Mouse (Mus musculus): ENCODE data around the gene Pxt1. TPM values are rescaled to one million over a fixed set of nuclear protein-coding genes. Genes with fewer than 3 reads are reported as not detected.

Gene Pxt1
- polyA plus RNA-seq, 1 experiment = not detected

- H3ac ChIP-seq (ENCODE audit: control insufficient read depth, insufficient read length) = no peak overlapping the region
- TF ChIP-seq SRF (IDR thresholded peaks at IDR 0.05; ENCODE audit: control insufficient read depth, insufficient read length, low read depth) = no peak
These were observed 14.3 kb downstream of the Pxt1 start for GRCm38 (mm10) chr17:28929369-28929768.

GRCm38 (mm10) chr17:28928004-28928403, 15.6 kb downstream of the Pxt1 start:
- Histone ChIP-seq H3K4me3 (no peak overlapping the region), H3ac (ENCODE audit: control insufficient read depth, insufficient read length) (no peak overlapping the region), H3K36me3 (ENCODE audit: control insufficient read depth, insufficient read depth) (no peaks in the 10 kb centered on the region), H3K79me2 (ENCODE audit: control insufficient read depth, insufficient read depth) (no peaks in the 10 kb centered on the region), H3K4me2 (ENCODE audit: low read depth) (no peak overlapping the region), H3K27me3 (ENCODE audit: control insufficient read depth, insufficient read depth, insufficient read length) (no peaks in the 10 kb centered on the region)
- TF ChIP-seq E2F4 (IDR thresholded peaks at IDR 0.05; ENCODE audit: insufficient read depth) (no peak), MYOG (IDR thresholded peaks at IDR 0.05; ENCODE audit: control insufficient read depth in 1 of 3, insufficient read depth in 1 of 3, insufficient read length in 2 of 3, low read depth in 2 of 3) (no peak), TCF12 (IDR thresholded peaks at IDR 0.05; ENCODE audit: insufficient read depth, poor library complexity, severe bottlenecking) (no peak), CEBPB (IDR thresholded peaks at IDR 0.05; ENCODE audit: insufficient read depth, poor library complexity, severe bottlenecking) (no peak)

More at GRCm38 (mm10) chr17:28929369-28929768, 14.3 kb downstream of the Pxt1 start:
- no peaks in the 10 kb centered on the region for H3K79me2 ChIP-seq (ENCODE audit: control insufficient read depth, insufficient read depth)
- no peaks in the 10 kb centered on the region for H3K27me3 ChIP-seq (ENCODE audit: control insufficient read depth, insufficient read depth, insufficient read length)
- H3K36me3 ChIP-seq (ENCODE audit: control insufficient read depth, insufficient read depth) = no peaks in the 10 kb centered on the region
- no peak overlapping the region for H3K4me2 ChIP-seq (ENCODE audit: low read depth)
- H3K4me3 ChIP-seq = no peak overlapping the region

- Histone ChIP-seq H3K27me3 (ENCODE audit: control insufficient read depth, insufficient read depth, insufficient read length) (no peaks in the 10 kb centered on the region), H3K79me2 (ENCODE audit: control insufficient read depth, insufficient read depth) (no peaks in the 10 kb centered on the region), H3ac (ENCODE audit: control insufficient read depth, insufficient read length) (no peak overlapping the region), H3K4me3 (no peak overlapping the region), H3K4me2 (ENCODE audit: low read depth) (no peak overlapping the region), H3K36me3 (ENCODE audit: control insufficient read depth, insufficient read depth) (no peaks in the 10 kb centered on the region)
- no peak for TF ChIP-seq MYOD1 (IDR thresholded peaks at IDR 0.05; ENCODE audit: control insufficient read depth in 1 of 3, insufficient read length in 2 of 3, low read depth in 2 of 3)
These were observed 16.6 kb downstream of the Pxt1 start for GRCm38 (mm10) chr17:28926866-28927635.

GRCm38 (mm10) chr17:28926380-28926779, 17.3 kb downstream of the Pxt1 start:
- Histone ChIP-seq H3K36me3 (ENCODE audit: control insufficient read depth, insufficient read depth) (no peaks in the 10 kb centered on the region), H3K27me3 (ENCODE audit: control insufficient read depth, insufficient read depth, insufficient read length) (no peaks in the 10 kb centered on the region), H3K4me3 (no peak overlapping the region), H3K79me2 (ENCODE audit: control insufficient read depth, insufficient read depth) (no peaks in the 10 kb centered on the region), H3K4me2 (ENCODE audit: low read depth) (no peak overlapping the region), H3ac (ENCODE audit: control insufficient read depth, insufficient read length) (no peak overlapping the region)
- TF ChIP-seq REST (IDR thresholded peaks at IDR 0.05; ENCODE audit: insufficient read depth, insufficient read length) (no peak), MYOD1 (IDR thresholded peaks at IDR 0.05; ENCODE audit: control insufficient read depth in 1 of 3, insufficient read length in 2 of 3, low read depth in 2 of 3) (no peak), POLR2AphosphoS2 (IDR thresholded peaks at IDR 0.05; ENCODE audit: insufficient read length, low read depth) (no peak), E2F4 (IDR thresholded peaks at IDR 0.05; ENCODE audit: insufficient read depth) (no peak), MAX (IDR thresholded peaks at IDR 0.05; ENCODE audit: low read depth) (no peak)

- TF ChIP-seq POLR2A (IDR thresholded peaks at IDR 0.05; ENCODE audit: insufficient read length, low read depth) (no peak), REST (IDR thresholded peaks at IDR 0.05; ENCODE audit: insufficient read depth, insufficient read length) (no peak), USF1 (IDR thresholded peaks at IDR 0.05; ENCODE audit: low read depth) (no peak), MAX (IDR thresholded peaks at IDR 0.05; ENCODE audit: low read depth) (no peak), MYOG (IDR thresholded peaks at IDR 0.05; ENCODE audit: control insufficient read depth in 1 of 3, insufficient read depth in 1 of 3, insufficient read length in 2 of 3, low read depth in 2 of 3) (no peak), CEBPB (IDR thresholded peaks at IDR 0.05; ENCODE audit: insufficient read depth, poor library complexity, severe bottlenecking) (no peak), POLR2AphosphoS2 (IDR thresholded peaks at IDR 0.05; ENCODE audit: insufficient read length, low read depth) (no peak), TCF12 (IDR thresholded peaks at IDR 0.05; ENCODE audit: insufficient read depth, poor library complexity, severe bottlenecking) (no peak), TCF3 (IDR thresholded peaks at IDR 0.05; ENCODE audit: insufficient read length, low read depth) (no peak), MYOD1 (IDR thresholded peaks at IDR 0.05; ENCODE audit: control insufficient read depth in 1 of 3, insufficient read length in 2 of 3, low read depth in 2 of 3) (no peak), E2F4 (IDR thresholded peaks at IDR 0.05; ENCODE audit: insufficient read depth) (no peak), SRF (IDR thresholded peaks at IDR 0.05; ENCODE audit: control insufficient read depth, insufficient read length, low read depth) (no peak)
- H3ac ChIP-seq (ENCODE audit: control insufficient read depth, insufficient read length) = no peak overlapping the region
- no peak overlapping the region for H3K4me3 ChIP-seq
- no peaks in the 10 kb centered on the region for H3K36me3 ChIP-seq (ENCODE audit: control insufficient read depth, insufficient read depth)
- H3K27me3 ChIP-seq (ENCODE audit: control insufficient read depth, insufficient read depth, insufficient read length) = no peaks in the 10 kb centered on the region
- H3K79me2 ChIP-seq (ENCODE audit: control insufficient read depth, insufficient read depth) = no peaks in the 10 kb centered on the region
- no peak overlapping the region for H3K4me2 ChIP-seq (ENCODE audit: low read depth)
These were observed 18.6 kb downstream of the Pxt1 start for GRCm38 (mm10) chr17:28924957-28925595.

Measured in myocyte (in vitro differentiated cells).